Mouse (Mus musculus): ENCODE data around the gene Trdmt1. TPM values are rescaled to one million over a fixed set of nuclear protein-coding genes. Genes with fewer than 3 reads are reported as not detected.

Gene Trdmt1
- polyA plus RNA-seq (2017; shearing (Covaris generic)): 11.1 TPM

DNA sequence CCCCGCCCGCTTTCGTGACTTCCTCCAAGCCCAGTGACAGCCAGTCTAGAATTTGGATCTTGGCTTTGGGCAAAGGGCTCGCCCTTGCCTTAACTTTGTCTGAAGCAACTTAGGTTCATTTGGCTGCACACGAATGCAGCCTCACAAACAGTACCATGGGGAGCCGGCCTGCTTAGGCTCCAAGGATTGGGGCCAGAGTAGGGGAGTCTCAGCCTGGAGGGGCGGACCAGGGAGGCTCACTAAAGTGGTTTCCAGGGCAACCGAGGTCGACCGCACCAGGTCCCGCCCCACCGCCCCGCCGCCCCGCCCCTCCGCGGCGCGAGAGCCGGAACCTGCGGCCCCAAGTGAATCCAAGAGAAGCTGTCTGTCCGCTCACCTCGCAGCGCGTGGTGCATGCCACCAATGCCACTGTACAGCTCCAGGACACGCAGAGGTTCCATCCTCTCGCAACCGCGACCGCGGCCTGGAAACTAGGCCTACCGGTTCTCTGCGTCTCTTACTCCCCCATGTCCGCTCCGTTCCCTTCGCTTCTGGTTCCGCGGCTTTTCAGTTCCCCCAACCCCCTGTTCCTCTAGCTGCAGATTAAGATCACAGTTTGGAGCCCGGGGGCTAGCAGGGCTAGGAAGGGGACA lies at the start of gene Trdmt1:
Gene Trdmt1, minus strand, starts transcription at position 476 of the 632 bp plus-strand sequence.

DNA sequence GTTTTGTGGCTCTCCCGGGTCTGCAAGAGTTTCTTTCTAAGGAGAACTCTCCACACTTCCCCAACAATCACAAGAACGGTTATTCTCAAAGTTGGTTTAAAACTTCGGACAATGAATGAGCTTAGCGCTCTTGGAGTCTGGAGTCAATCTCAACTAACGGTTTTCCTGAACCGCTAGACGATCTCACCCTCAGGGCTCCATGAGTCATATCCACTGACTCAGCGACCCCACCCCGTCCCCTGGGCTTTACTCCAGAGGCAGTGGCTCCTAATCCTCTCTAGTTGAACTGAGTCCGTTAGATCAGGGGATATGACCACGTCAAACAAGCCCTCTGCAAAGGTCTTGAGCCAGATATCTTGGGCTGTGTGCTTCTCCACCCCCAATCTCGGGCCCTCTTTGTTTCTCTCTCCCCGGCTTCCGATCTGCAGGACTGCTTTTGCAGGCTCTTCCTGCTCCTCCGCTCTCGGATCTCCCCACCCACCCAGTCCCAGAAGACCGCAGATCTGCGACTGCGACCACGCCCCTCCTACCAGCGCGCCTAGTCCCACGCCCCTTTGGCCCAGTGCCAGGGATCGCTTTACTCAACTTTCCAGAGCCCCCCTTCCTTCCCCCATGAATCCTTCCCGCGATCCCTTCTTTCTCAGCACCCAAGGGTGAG lies 29.1 kb upstream of the Trdmt1 start, which contains the start of gene Vim:
Gene Vim, plus strand, starts transcription at position 520 of the 658 bp plus-strand sequence.

GRCm38 (mm10) chr2:13491734-13492133 lies 52.7 kb downstream of the Trdmt1 start, which contains the start of gene Cubn:
Cubn (minus strand) TSS chr2:13491813.

Other genes starting within 250 kb of the Trdmt1 start
- gene Cubn, start 52.9 kb downstream of the Trdmt1 start, polyA plus RNA-seq (2017; shearing (Covaris generic)): 0.06 TPM
- 383 TPM for gene Vim, start 29.3 kb upstream of the Trdmt1 start, polyA plus RNA-seq (2017; shearing (Covaris generic))
- gene St8sia6, start 249.4 kb upstream of the Trdmt1 start, polyA plus RNA-seq (2017; shearing (Covaris generic)): 96.4 TPM

Data from CD4-positive, CD25-positive, alpha-beta regulatory T cell (primary cell).